Mouse (Mus musculus): ENCODE measurements around the gene Brpf3.
A peak's percentile ranks its signal among the peaks of the same experiment; 100 is the strongest.
"Not testable (repeated sequence)": the region's sequence is repeated elsewhere in the genome, so short reads cannot be mapped to it uniquely, and the experiment has no call there.

Gene Brpf3

DNA sequence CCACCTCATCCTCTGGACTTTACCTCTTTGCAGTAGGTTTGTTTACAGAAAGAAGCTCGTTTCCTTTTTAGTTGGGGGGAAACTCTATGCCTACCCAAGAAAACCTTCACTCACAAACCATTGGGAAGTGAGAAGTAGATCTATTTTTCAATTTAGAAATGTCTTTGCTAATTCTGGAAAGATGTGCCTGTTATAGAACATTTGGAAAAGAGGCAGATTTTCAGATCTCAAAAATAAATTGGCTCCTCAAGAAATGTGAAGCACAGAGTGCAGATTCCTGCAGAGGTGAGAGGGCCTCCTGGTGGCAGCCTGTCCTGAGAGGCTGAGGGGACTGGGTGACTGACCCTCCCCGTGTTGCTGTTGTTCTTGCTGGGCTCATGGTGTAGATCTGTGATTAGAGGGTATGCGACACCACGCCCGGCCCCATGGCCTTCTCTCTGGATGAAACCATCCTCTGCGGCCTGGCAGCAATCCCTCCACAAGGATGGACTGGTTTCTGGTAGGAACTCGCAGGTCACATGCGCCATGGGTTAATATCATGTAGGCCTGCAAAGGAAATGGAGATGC is 26.9 kb downstream of the Brpf3 start:
- no peak for DNase-seq (ENCODE audit: low read depth, low spot score)

DNA sequence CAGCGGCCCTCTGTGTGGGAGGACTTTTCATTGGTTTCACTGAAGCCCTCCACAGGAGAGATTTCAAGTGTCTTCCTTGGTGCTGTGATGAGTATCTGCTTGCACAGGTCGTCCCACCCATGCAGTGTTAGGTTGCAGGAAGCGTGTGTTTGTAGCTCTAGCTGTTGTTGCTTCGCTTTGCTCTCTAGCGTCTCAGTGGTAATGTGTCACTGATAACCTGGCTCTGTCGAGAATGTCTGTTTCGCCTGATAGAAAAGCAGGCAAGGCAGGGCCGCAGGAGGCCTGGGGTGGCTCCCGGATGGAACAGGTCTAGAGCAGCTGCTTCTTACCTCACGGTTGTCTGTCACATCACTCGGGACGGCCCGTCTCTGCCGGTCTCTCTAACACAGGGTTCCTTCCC is 28.2 kb downstream of the Brpf3 start:
- DNase-seq (ENCODE audit: low read depth, low spot score), result no peak

DNA sequence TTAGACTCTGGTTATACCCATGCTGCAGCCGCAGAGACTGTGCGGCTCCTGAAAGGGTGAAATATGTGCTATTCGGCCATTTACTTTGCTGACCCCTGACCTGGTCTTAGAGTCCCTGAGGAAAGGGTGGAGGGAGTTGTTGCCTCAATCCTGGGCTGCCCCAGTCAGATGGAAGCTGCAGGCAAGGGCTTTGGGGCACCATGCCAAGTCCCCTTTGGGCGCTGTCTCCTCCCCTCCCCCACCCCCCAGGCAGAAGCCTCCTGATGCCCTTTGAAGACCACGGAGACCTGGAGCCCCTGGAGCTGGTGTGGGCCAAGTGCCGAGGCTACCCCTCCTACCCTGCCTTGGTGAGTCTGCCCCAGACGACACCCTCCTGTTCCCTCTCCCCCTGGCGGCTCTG is 30.2 kb downstream of the Brpf3 start:
- no peak for DNase-seq (ENCODE audit: low read depth, low spot score)

GRCm38 (mm10) chr17:28832040-28832439 is 31.1 kb downstream of the Brpf3 start:
- DNase-seq (ENCODE audit: low read depth, low spot score), result no peak

GRCm38 (mm10) chr17:28832875-28833274 is 32.0 kb downstream of the Brpf3 start:
- DNase-seq (ENCODE audit: low read depth, low spot score), result no peak

GRCm38 (mm10) chr17:28834676-28835075 is 33.8 kb downstream of the Brpf3 start:
- no peak for DNase-seq (ENCODE audit: low read depth, low spot score)

GRCm38 (mm10) chr17:28837840-28838239 is 37.0 kb downstream of the Brpf3 start:
- DNase-seq (ENCODE audit: low read depth, low spot score), result no peak

DNA sequence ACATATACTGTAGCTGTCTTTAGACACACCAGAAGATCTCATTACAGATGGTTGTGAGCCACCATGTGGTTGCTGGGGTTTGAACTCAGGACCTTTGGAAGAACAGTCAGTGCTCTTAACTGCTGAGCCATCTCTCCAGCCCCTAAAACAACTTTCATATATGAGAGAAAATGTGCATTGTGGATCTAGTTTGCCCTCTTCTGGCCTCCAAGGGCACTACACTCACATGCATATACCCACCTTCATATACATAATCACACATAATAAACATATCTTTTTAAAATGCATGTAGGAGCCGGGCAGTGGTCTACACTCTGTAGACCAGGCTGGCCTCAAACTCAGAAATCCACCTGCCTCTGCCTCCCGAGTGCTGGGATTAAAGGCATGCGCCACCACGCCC is 41.1 kb downstream of the Brpf3 start:
- not testable (repeated sequence) for DNase-seq (ENCODE audit: low read depth, low spot score)

DNA sequence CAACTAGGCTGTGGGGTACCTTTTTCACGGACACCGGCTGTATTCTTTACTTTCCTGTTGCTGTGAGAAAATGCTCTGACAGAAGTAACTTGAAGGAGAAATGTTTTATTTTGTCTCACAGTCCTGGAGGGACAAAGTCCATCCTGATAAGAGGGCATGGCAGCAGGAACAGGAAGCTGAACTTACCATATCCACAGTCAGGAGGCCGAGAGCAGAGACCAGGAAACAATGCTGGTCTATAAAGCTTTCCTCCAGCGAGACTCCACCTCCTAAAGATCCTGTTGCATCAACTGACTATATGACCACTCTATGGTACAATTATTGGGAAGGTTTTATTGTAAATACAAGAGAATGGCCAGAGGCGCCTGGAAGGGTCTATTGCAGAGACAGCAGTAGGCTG is 42.8 kb downstream of the Brpf3 start:
- no peak for DNase-seq (ENCODE audit: low read depth, low spot score)

GRCm38 (mm10) chr17:28846974-28847617 is 46.2 kb downstream of the Brpf3 start:
- DNase-seq (ENCODE audit: low read depth, low spot score), result no peak

GRCm38 (mm10) chr17:28850511-28850910 is 49.6 kb downstream of the Brpf3 start:
- no peak for DNase-seq (ENCODE audit: low read depth, low spot score)

DNA sequence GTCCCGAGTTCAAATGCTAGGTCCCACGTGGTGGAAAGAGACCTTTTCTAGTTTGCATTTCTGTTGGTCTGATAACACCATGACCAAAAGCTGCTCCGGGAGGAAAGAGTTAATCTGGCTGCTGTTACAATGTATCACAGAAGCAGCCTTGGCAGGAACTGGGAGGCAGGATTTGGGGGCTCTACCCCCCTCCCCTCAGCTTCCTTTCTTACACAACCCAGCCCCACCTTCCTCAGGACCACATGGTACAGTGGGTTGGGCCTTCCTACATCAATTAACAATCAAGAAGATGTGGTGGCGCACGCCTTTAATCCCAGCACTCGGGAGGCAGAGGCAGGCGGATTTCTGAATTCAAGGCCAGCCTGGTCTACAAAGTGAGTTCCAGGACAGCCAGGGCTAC is 53.5 kb downstream of the Brpf3 start:
- DNase-seq (ENCODE audit: low read depth, low spot score), result no peak

GRCm38 (mm10) chr17:28855166-28855885 is 54.4 kb downstream of the Brpf3 start:
- peak; percentile 27 for DNase-seq (ENCODE audit: low read depth, low spot score)

- no peak for DNase-seq (ENCODE audit: low read depth, low spot score)
Measured at GRCm38 (mm10) chr17:28856030-28856429, 55.1 kb downstream of the Brpf3 start.

GRCm38 (mm10) chr17:28858205-28858604 is 57.3 kb downstream of the Brpf3 start, which contains the start of gene Pnpla1:
Pnpla1 (plus strand) TSS chr17:28858411.
- DNase-seq (ENCODE audit: low read depth, low spot score), result no peak

DNA sequence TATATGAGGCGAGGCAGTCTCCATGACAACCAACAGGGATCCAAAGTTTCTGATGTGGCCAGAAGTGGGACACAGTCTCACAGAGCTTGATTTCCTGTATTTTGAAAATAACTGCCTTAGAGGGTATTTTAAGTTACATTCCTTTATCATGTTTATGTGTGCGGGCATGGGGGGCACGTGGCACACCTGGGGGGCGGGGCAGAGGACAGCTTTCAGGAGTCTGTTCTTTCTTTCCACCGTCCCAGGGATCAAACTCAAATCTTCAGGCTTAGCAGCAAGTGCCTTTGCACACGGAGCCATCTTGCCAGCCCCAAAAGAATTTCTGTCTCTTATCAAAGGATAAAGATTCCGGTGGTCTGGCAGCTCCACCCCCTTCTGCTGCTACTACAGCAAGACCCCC is 63.0 kb downstream of the Brpf3 start:
- no peak for DNase-seq (ENCODE audit: low read depth, low spot score)

GRCm38 (mm10) chr17:28864464-28864863 is 63.6 kb downstream of the Brpf3 start:
- DNase-seq (ENCODE audit: low read depth, low spot score), result no peak

GRCm38 (mm10) chr17:28866921-28867320 is 66.0 kb downstream of the Brpf3 start:
- DNase-seq (ENCODE audit: low read depth, low spot score), result no peak

- DNase-seq (ENCODE audit: low read depth, low spot score), result no peak
Measured at GRCm38 (mm10) chr17:28867381-28867780, 66.5 kb downstream of the Brpf3 start.

- no peak for DNase-seq (ENCODE audit: low read depth, low spot score)
Measured at GRCm38 (mm10) chr17:28869412-28870110, 68.7 kb downstream of the Brpf3 start.

GRCm38 (mm10) chr17:28870435-28870834 is 69.5 kb downstream of the Brpf3 start:
- DNase-seq (ENCODE audit: low read depth, low spot score), result no peak

GRCm38 (mm10) chr17:28871831-28872230 is 70.9 kb downstream of the Brpf3 start:
- no peak for DNase-seq (ENCODE audit: low read depth, low spot score)
